Mouse (Mus musculus) heart, postnatal 0 days (tissue): ENCODE measurements at regions not wholly inside any gene's neighbourhood (a gene's known extent, or its start where the extent isn't known, plus 50 kb on each side); places are given as distances from the start of the nearest gene placed in this dataset.
"Not testable (repeated sequence)": the region's sequence is repeated elsewhere in the genome, so short reads cannot be mapped to it uniquely, and the experiment has no call there.

Experiments
- CTCF ChIP-seq: IDR thresholded peaks from 2 replicates; pipeline ENCODE4 v1.5.1; 2016; ENCODE audit warnings: antibody characterized with exemption, control low read depth, low read depth
- EP300 ChIP-seq: IDR thresholded peaks from 2 replicates; pipeline ENCODE4 v1.6.1; 2016; ENCODE audit warnings: antibody characterized with exemption, low read depth

GRCm38 (mm10) chr6:48252989-48253388 is 142.4 kb upstream of the Krba1 start:
- TF ChIP-seq CTCF, EP300: not testable (repeated sequence)
